Mouse (Mus musculus) heart, embryonic 15.5 days (tissue): ENCODE data around the gene Neu4. TPM values are rescaled to one million over a fixed set of nuclear protein-coding genes. Genes with fewer than 3 reads are reported as not detected.
"Not testable (repeated sequence)": the region's sequence is repeated elsewhere in the genome, so short reads cannot be mapped to it uniquely, and the experiment has no call there.

Experiments
- ATAC-seq: fragments of 200-750 bp; cut with Nextera tagmentation; replicated peaks from 2 replicates; pipeline ENCODE4 v1.8.0; 2017; ENCODE audit warnings: low read depth, moderate TSS enrichment; ENCODE audit not compliant: insufficient number of reproducible peaks, insufficient read depth, low FRiP score
- H3K27ac ChIP-seq: fragments of 300-500 bp; sonication (generic); 2 replicates; pipeline ENCODE4 v1.5.1; 2015; ENCODE audit warnings: mild to moderate bottlenecking, inconsistent platforms
- H3K27me3 ChIP-seq: fragments of 300-500 bp; sonication (generic); 2 replicates; pipeline ENCODE4 v1.6.1; 2015; ENCODE audit warnings: inconsistent platforms
- H3K36me3 ChIP-seq: fragments of 300-500 bp; sonication (generic); 2 replicates; pipeline ENCODE4 v1.6.1; 2015; ENCODE audit warnings: mild to moderate bottlenecking, inconsistent platforms
- H3K4me1 ChIP-seq: fragments of 300-500 bp; sonication (generic); replicated peaks from 2 replicates; pipeline ENCODE4 v1.6.1; 2015; ENCODE audit warnings: inconsistent platforms
- H3K4me2 ChIP-seq: fragments of 300-500 bp; sonication (generic); 2 replicates; pipeline ENCODE4 v1.6.1; 2015; ENCODE audit warnings: inconsistent platforms, mild to moderate bottlenecking, moderate library complexity
- H3K4me3 ChIP-seq: fragments of 300-500 bp; sonication (generic); 2 replicates; pipeline ENCODE4 v1.5.1; 2015; ENCODE audit warnings: mild to moderate bottlenecking, inconsistent platforms
- H3K9ac ChIP-seq: fragments of 300-500 bp; sonication (generic); 2 replicates; pipeline ENCODE4 v1.6.1; 2015; ENCODE audit warnings: mild to moderate bottlenecking, inconsistent platforms
- H3K9me3 ChIP-seq: fragments of 300-500 bp; sonication (generic); replicated peaks from 2 replicates; pipeline ENCODE4 v1.6.1; 2016; ENCODE audit warnings: inconsistent platforms
- WGBS: fragments of 180-500 bp; shearing (Covaris S2); methylation state at CpG from one replicate; pipeline ENCODE4 v1.1.7; 2015; ENCODE audit warnings: mixed read lengths; 5-methylcytosine and 5-hydroxymethylcytosine counted together
- polyA plus RNA-seq: library from polyadenylated mRNA; unstranded; fragments of >200 nt; fragmentation: Nextera tagmentation; extraction: Ambion mirVana; gene quantifications from 2 replicates; pipeline ENCODE4 v1.2.1, GENCODE M21; 2015

Gene Neu4
- polyA plus RNA-seq, 1 experiment from 2014 or later: not detected

DNA sequence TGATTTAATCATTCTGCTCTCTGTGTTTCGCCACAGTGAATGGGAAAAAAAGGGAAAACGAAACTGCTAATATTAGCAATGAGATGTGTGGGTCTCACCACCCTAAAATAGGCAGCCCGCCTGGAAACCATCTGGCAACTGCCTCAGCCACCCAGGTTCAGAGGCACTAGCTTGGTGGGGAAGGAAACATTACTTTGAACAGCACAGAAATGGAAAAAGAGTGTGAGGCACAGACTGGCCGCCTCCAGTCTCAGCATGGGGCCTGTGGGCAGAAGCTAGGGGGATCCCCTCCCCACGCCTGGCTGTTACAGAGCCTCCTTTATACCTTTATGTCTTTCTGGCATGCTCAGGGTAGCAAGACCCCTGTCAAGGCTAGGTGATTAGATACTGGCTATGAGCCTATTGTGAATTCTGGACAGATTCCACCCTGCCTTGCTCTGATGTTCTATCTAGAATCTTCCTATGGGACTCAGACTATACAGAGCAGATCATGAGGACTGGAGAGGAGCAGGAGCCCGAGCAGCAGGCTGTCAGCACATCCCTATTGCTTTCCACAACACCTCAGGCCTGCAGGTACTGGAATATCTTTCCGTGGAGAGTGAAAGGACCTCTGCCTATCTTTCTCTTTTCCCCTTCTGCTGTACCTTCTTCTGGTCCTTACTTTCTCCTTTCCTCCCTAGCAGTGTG lies 33.4 kb downstream of the Neu4 start:
- Histone ChIP-seq H3K27ac (no peak overlapping the region), H3K4me3 (no peak overlapping the region), H3K4me1 (0 out of 2 replicates have a peak, but pooled peaks cover 2% of the 10 kb centered on the region), H3K27me3 (no peaks in the 10 kb centered on the region), H3K36me3 (no peaks in the 10 kb centered on the region), H3K4me2 (no peak overlapping the region), H3K9ac (no peak overlapping the region), H3K9me3 (no peaks in the 10 kb centered on the region)
- WGBS: 46% methylated on average over 7 of the region's 7 CpGs
- ATAC-seq: no peak

DNA sequence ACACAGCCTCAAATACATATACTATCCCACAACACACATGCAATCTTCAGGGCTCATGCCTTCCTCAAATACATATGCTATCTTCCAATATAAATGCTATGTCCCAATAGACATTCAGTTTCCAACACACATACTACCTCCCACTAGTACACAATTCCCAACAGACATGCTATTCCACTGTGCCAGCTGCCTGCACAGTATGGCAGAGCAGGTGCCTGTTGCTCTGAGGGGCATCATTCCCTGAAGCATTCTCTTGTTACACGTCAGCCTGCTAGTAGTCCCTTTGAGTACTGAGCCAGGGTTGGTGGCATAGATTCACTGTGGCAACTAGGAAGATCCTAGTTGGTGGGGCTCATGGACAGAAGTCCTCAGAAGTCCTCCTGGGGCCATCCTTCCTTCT lies 34.2 kb downstream of the Neu4 start:
- Histone ChIP-seq H3K27ac (no peak overlapping the region), H3K4me2 (no peak overlapping the region), H3K4me3 (no peak overlapping the region), H3K27me3 (no peaks in the 10 kb centered on the region), H3K36me3 (no peaks in the 10 kb centered on the region), H3K9ac (no peak overlapping the region), H3K4me1 (0 out of 2 replicates have a peak, but pooled peaks cover 2% of the 10 kb centered on the region), H3K9me3 (no peaks in the 10 kb centered on the region)
- WGBS: 90% methylated on average over 1 of the region's 1 CpGs
- no peak for ATAC-seq

DNA sequence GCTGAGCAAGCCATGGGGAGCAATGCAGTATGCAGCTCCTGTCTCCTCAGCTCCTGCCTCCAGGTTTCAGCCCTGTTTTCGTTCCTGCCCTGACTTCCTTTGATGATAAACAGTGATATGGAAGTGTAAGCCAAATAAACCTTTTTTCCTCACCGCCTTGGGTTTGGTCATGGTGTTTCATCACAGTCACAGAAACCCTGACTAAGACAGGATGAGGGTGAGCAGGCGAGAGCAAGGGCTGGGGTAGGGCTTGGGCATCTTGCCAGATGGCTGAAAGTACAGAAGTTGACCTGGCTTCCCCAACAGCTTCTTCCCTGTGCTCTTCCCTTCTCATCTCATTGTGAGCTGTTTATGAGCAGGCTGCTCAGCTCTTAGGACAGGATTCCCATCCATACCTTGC lies 35.7 kb downstream of the Neu4 start:
- no peak for ATAC-seq
- Histone ChIP-seq H3K9ac (no peak overlapping the region), H3K27me3 (no peaks in the 10 kb centered on the region), H3K4me2 (no peak overlapping the region), H3K9me3 (no peaks in the 10 kb centered on the region), H3K36me3 (no peaks in the 10 kb centered on the region), H3K4me1 (0 out of 2 replicates have a peak, but pooled peaks cover 2% of the 10 kb centered on the region), H3K27ac (no peak overlapping the region), H3K4me3 (no peak overlapping the region)
- 39% methylated on average over 3 of the region's 3 CpGs for WGBS

DNA sequence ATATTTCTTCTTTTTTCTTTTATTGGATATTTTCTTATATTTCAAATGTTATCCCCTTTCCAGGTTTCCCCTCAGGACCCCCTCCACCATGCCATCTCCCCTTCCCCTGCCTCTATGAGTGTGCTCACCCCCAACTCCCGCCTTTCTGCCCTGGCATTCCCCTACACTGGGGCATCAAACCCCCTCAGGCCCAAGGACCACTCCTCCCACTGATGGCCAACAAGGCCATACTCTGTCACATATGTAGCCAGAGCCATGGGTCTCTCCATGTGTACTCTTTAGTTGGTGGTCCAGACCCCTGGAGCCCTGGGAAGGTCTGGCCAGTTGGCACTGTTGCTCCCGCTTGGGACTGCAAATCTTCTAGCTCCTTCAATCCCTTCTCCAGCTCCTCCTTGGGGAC lies 37.1 kb downstream of the Neu4 start:
- Histone ChIP-seq H3K27me3 (no peaks in the 10 kb centered on the region), H3K4me2 (no peak overlapping the region), H3K9me3 (no peaks in the 10 kb centered on the region), H3K4me1 (0 out of 2 replicates have a peak, but pooled peaks cover 2% of the 10 kb centered on the region), H3K4me3 (no peak overlapping the region), H3K27ac (no peak overlapping the region), H3K9ac (no peak overlapping the region), H3K36me3 (no peaks in the 10 kb centered on the region)
- 85% methylated on average over 2 of the region's 2 CpGs for WGBS
- no peak for ATAC-seq

DNA sequence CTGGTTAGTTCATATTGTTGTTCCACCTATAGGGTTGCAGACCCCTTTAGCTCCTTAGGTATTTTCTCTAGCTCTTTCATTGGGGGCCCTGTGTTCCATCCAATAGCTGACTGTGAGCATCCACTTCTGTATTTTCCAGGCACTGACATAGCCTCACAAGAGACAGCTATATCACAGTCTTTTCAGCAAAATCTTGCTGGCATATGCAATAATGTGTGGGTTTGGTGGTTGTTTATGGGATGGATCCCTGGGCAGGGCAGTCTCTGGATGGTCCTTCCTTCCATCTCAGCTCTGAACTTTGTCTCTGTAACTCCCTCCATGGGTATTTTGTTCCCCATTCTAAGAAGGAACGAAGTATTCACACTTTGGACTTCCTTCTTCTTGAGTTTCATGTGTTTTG lies 38.0 kb downstream of the Neu4 start:
- H3K4me1 ChIP-seq, H3K4me2 ChIP-seq, H3K9me3 ChIP-seq, H3K4me3 ChIP-seq, H3K27me3 ChIP-seq, ATAC-seq, H3K9ac ChIP-seq, H3K36me3 ChIP-seq, H3K27ac ChIP-seq: not testable (repeated sequence)
- 50% methylated on average over 1 of the region's 1 CpGs for WGBS

DNA sequence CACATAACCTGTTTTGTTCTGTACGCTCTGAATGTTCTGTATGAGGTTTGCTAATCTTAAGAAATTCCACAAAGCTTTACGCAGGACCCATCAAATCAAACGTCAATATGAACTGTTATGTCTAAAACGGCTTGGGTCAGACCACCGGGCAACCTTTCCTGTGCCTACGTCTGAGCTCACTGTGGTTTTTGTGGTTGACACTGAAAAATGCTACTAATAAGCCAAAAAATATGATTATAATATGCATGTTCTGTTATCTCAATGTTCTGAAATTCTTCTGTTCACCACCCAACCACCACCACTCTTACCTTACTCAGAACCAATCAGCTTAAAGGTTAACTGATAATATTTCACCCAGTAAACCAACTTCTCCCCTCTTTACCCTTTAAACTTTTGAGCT lies 54.5 kb downstream of the Neu4 start:
- Histone ChIP-seq H3K27ac (no peak overlapping the region), H3K27me3 (no peaks in the 10 kb centered on the region), H3K9ac (no peak overlapping the region), H3K9me3 (no peaks in the 10 kb centered on the region), H3K4me1 (no peaks in the 10 kb centered on the region), H3K4me2 (no peak overlapping the region), H3K4me3 (no peak overlapping the region), H3K36me3 (no peaks in the 10 kb centered on the region)
- WGBS: 78% methylated on average over 6 of the region's 6 CpGs
- ATAC-seq: no peak

DNA sequence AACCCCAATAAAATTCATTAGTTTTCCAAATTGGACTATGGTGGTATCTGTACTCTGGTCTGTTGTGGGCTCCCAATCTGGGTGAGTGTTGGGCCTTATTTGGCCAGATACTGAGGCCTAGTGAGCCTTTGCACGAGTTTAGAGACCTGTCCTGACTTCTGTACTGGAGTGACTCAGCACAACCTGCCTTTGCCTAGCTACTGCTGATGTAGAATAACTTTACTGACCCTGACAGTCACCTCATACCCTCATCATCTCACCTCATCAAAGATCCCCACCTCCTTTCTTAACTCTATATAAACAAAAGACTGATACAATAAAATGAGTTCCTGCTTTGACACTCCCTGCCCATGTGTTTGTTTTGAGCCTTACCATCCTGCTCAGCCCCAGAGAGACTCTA lies 56.5 kb downstream of the Neu4 start:
- ATAC-seq: no peak
- WGBS: 37% methylated on average over 1 of the region's 1 CpGs
- Histone ChIP-seq H3K36me3 (no peaks in the 10 kb centered on the region), H3K4me2 (no peak overlapping the region), H3K27me3 (0 out of 2 replicates have a peak, but pooled peaks cover 5% of the 10 kb centered on the region), H3K4me1 (peaks cover 2% of the 10 kb centered on the region; the same call in 1 of the 2 replicates), H3K9me3 (no peaks in the 10 kb centered on the region), H3K9ac (no peak overlapping the region), H3K4me3 (no peak overlapping the region), H3K27ac (no peak overlapping the region)

Other genes starting within 250 kb of the Neu4 start
- gene Dtymk, start 218.5 kb upstream of the Neu4 start, polyA plus RNA-seq: 147 and 156 TPM in 2 replicates
- 10.3 and 11.9 TPM in 2 replicates for gene Ing5, start 216.5 kb upstream of the Neu4 start, polyA plus RNA-seq
- gene D2hgdh, start 195.5 kb upstream of the Neu4 start, polyA plus RNA-seq: 15.4 and 18.5 TPM in 2 replicates
- 0.09 and 0.10 TPM in 2 replicates for gene Gal3st2, start 159.1 kb upstream of the Neu4 start, polyA plus RNA-seq
- gene Gal3st2b, start 102.1 kb upstream of the Neu4 start, polyA plus RNA-seq: not detected in 2 replicates
- 0.01 and 0.04 TPM in 2 replicates for gene Gal3st2c, start 29.9 kb upstream of the Neu4 start, polyA plus RNA-seq
- gene Pdcd1, start 32.1 kb downstream of the Neu4 start, polyA plus RNA-seq: 0.37 and 1.7 TPM in 2 replicates